Mouse (Mus musculus) layer of hippocampus, postnatal 10 days (tissue): ENCODE measurements around the gene Lyz1. TPM values are rescaled to one million over a fixed set of nuclear protein-coding genes. Genes with fewer than 3 reads are reported as not detected.
"Not testable (repeated sequence)": the region's sequence is repeated elsewhere in the genome, so short reads cannot be mapped to it uniquely, and the experiment has no call there.

Experiments used
- DNase-seq, 2 experiments: peaks; one replicate each; pipeline ENCODE4 v3.0.0; 2021; ENCODE audit warnings: low spot score in 2 of 2
- long read RNA-seq: library from polyadenylated mRNA; stranded (forward); transcript quantifications from one replicate; pipeline ENCODE4 v2.0.0, GENCODE M21; 2023
- total RNA-seq, 2 experiments: library from RNA; stranded (reverse); gene quantifications; 2 replicates each; pipeline ENCODE4 v1.2.3; 2021

Lyz1 gene
- total RNA-seq: under 1 TPM in 1 of 2 experiments, not detected in 1; 0.96 TPM
- long read RNA-seq: 0 reads

- no peak for DNase-seq
Observed at GRCm38 (mm10) chr10:117292671-117293070, at the start of gene Lyz1. Gene Lyz1, minus strand, starts transcription at chr10:117292868.

- no peak for DNase-seq
Observed at GRCm38 (mm10) chr10:117342406-117342805, 49.7 kb upstream of the Lyz1 start.

GRCm38 (mm10) chr10:117341029-117341428 lies 48.4 kb upstream of the Lyz1 start:
- DNase-seq: no peak

GRCm38 (mm10) chr10:117339241-117339640 lies 46.6 kb upstream of the Lyz1 start:
- no peak for DNase-seq

GRCm38 (mm10) chr10:117337946-117338345 lies 45.3 kb upstream of the Lyz1 start:
- DNase-seq: no peak

- no peak for DNase-seq
Observed at GRCm38 (mm10) chr10:117335649-117336048, 43.0 kb upstream of the Lyz1 start.

- DNase-seq: no peak
Observed at GRCm38 (mm10) chr10:117330521-117330920, 37.9 kb upstream of the Lyz1 start.

GRCm38 (mm10) chr10:117323782-117324181 lies 31.1 kb upstream of the Lyz1 start:
- DNase-seq: no peak

GRCm38 (mm10) chr10:117322630-117323029 lies 30.0 kb upstream of the Lyz1 start:
- no peak for DNase-seq

GRCm38 (mm10) chr10:117320571-117320981 lies 27.9 kb upstream of the Lyz1 start:
- no peak for DNase-seq

- DNase-seq: no peak
Observed at GRCm38 (mm10) chr10:117316391-117316790, 23.7 kb upstream of the Lyz1 start.

GRCm38 (mm10) chr10:117313133-117313532 lies 20.5 kb upstream of the Lyz1 start:
- DNase-seq: no peak

GRCm38 (mm10) chr10:117312168-117312567 lies 19.5 kb upstream of the Lyz1 start:
- no peak for DNase-seq

GRCm38 (mm10) chr10:117304371-117304770 lies 11.7 kb upstream of the Lyz1 start:
- DNase-seq: no peak

GRCm38 (mm10) chr10:117301688-117302087 lies 9.0 kb upstream of the Lyz1 start:
- no peak for DNase-seq

GRCm38 (mm10) chr10:117299901-117300520 lies 7.3 kb upstream of the Lyz1 start:
- no peak for DNase-seq

GRCm38 (mm10) chr10:117299106-117299505 lies 6.4 kb upstream of the Lyz1 start:
- no peak for DNase-seq

- DNase-seq: no peak
Observed at GRCm38 (mm10) chr10:117298336-117298735, 5.7 kb upstream of the Lyz1 start.

GRCm38 (mm10) chr10:117290936-117291335 lies 1.7 kb downstream of the Lyz1 start:
- not testable (repeated sequence) for DNase-seq

GRCm38 (mm10) chr10:117290046-117290870 lies 2.4 kb downstream of the Lyz1 start:
- DNase-seq: no peak

- not testable (repeated sequence) for DNase-seq
Observed at GRCm38 (mm10) chr10:117289034-117289505, 3.6 kb downstream of the Lyz1 start.
